Mouse (Mus musculus): ENCODE results near the gene Cib4. TPM values are rescaled to one million over a fixed set of nuclear protein-coding genes. Genes with fewer than 3 reads are reported as not detected.

Cib4 gene
- not detected in 2 replicates for polyA plus RNA-seq (2016; fragmentation: Nextera tagmentation; extraction: Ambion mirVana)

- Histone ChIP-seq H3K36me3 (no peaks in the 10 kb centered on the region), H3K4me1 (replicated peaks) (peaks cover 5% of the 10 kb centered on the region; the same call in 1 of the 2 replicates), H3K9me3 (no peaks in the 10 kb centered on the region), H3K4me3 (no peak within 1 kb of the TSS), H3K27ac (no peak within 1 kb of the TSS), H3K27me3 (ENCODE audit: insufficient read depth, poor library complexity, severe bottlenecking) (no peaks in the 10 kb centered on the region)
- 68% methylated on average over 2 of the region's 2 CpGs for WGBS
- no peak for DNase-seq (ENCODE audit: low spot score)
Observed at GRCm38 (mm10) chr5:30545698-30546097, at the start of gene Cib4. TSS of gene Cib4 (minus strand) at chr5:30545836.

- Histone ChIP-seq H3K9me3 (no peaks in the 10 kb centered on the region), H3K27me3 (ENCODE audit: insufficient read depth, poor library complexity, severe bottlenecking) (peaks cover 18% of the 10 kb centered on the region), H3K36me3 (no peaks in the 10 kb centered on the region), H3K27ac (peak overlapping the region; percentile 23; the same call in 1 of the 2 replicates), H3K4me1 (replicated peaks) (peaks cover 33% of the 10 kb centered on the region), H3K4me3 (no peak overlapping the region)
- DNase-seq (ENCODE audit: low spot score), result no peak
- WGBS, result 28% methylated on average over 6 of the region's 6 CpGs
Observed at GRCm38 (mm10) chr5:30594953-30595560, 49.4 kb upstream of the Cib4 start.

- Histone ChIP-seq H3K4me3 (no peak overlapping the region), H3K36me3 (no peaks in the 10 kb centered on the region), H3K27me3 (ENCODE audit: insufficient read depth, poor library complexity, severe bottlenecking) (peaks cover 29% of the 10 kb centered on the region), H3K4me1 (replicated peaks) (peaks cover 37% of the 10 kb centered on the region), H3K27ac (no peak overlapping the region), H3K9me3 (no peaks in the 10 kb centered on the region)
- no peak for DNase-seq (ENCODE audit: low spot score)
- 42% methylated on average over 10 of the region's 10 CpGs for WGBS
Observed at GRCm38 (mm10) chr5:30593811-30594504, 48.3 kb upstream of the Cib4 start.

- Histone ChIP-seq H3K4me1 (replicated peaks) (peaks cover 43% of the 10 kb centered on the region), H3K9me3 (no peaks in the 10 kb centered on the region), H3K36me3 (no peaks in the 10 kb centered on the region), H3K4me3 (no peak overlapping the region), H3K27me3 (ENCODE audit: insufficient read depth, poor library complexity, severe bottlenecking) (peaks cover 35% of the 10 kb centered on the region), H3K27ac (no peak overlapping the region)
- WGBS, result 82% methylated on average over 11 of the region's 11 CpGs
- DNase-seq (ENCODE audit: low spot score), result no peak
Observed at GRCm38 (mm10) chr5:30593360-30593759, 47.7 kb upstream of the Cib4 start.

GRCm38 (mm10) chr5:30592279-30592980 is 46.8 kb upstream of the Cib4 start:
- no peaks in the 10 kb centered on the region for H3K36me3 ChIP-seq
- DNase-seq (ENCODE audit: low spot score), result no peak
- H3K4me3 ChIP-seq, result no peak overlapping the region
- H3K27me3 ChIP-seq (ENCODE audit: insufficient read depth, poor library complexity, severe bottlenecking), result peaks cover 44% of the 10 kb centered on the region
- 77% methylated on average over 11 of the region's 11 CpGs for WGBS
- H3K9me3 ChIP-seq, result no peaks in the 10 kb centered on the region
- H3K4me1 ChIP-seq (replicated peaks), result peaks cover 52% of the 10 kb centered on the region
- no peak overlapping the region for H3K27ac ChIP-seq

GRCm38 (mm10) chr5:30591786-30592185 is 46.1 kb upstream of the Cib4 start:
- H3K4me3 ChIP-seq, result no peak overlapping the region
- peaks cover 50% of the 10 kb centered on the region for H3K27me3 ChIP-seq (ENCODE audit: insufficient read depth, poor library complexity, severe bottlenecking)
- H3K36me3 ChIP-seq, result no peaks in the 10 kb centered on the region
- H3K9me3 ChIP-seq, result no peaks in the 10 kb centered on the region
- WGBS, result 89% methylated on average over 8 of the region's 8 CpGs
- DNase-seq (ENCODE audit: low spot score), result no peak
- H3K4me1 ChIP-seq (replicated peaks), result peaks cover 55% of the 10 kb centered on the region
- no peak overlapping the region for H3K27ac ChIP-seq

- Histone ChIP-seq H3K9me3 (no peaks in the 10 kb centered on the region), H3K27me3 (ENCODE audit: insufficient read depth, poor library complexity, severe bottlenecking) (peaks cover 56% of the 10 kb centered on the region), H3K4me3 (no peak overlapping the region), H3K4me1 (replicated peaks) (peaks cover 55% of the 10 kb centered on the region), H3K27ac (no peak overlapping the region), H3K36me3 (no peaks in the 10 kb centered on the region)
- no peak for DNase-seq (ENCODE audit: low spot score)
- WGBS, result 71% methylated on average over 5 of the region's 5 CpGs
Observed at GRCm38 (mm10) chr5:30591205-30591731, 45.6 kb upstream of the Cib4 start.

GRCm38 (mm10) chr5:30590231-30590630 is 44.6 kb upstream of the Cib4 start:
- H3K9me3 ChIP-seq, result no peaks in the 10 kb centered on the region

GRCm38 (mm10) chr5:30589546-30589945 is 43.9 kb upstream of the Cib4 start:
- Histone ChIP-seq H3K4me1 (replicated peaks) (peaks cover 41% of the 10 kb centered on the region), H3K36me3 (no peaks in the 10 kb centered on the region), H3K27ac (no peak overlapping the region), H3K9me3 (no peaks in the 10 kb centered on the region), H3K27me3 (ENCODE audit: insufficient read depth, poor library complexity, severe bottlenecking) (peaks cover 66% of the 10 kb centered on the region), H3K4me3 (no peak overlapping the region)
- WGBS, result 72% methylated on average over 3 of the region's 3 CpGs
- DNase-seq (ENCODE audit: low spot score), result no peak

More at GRCm38 (mm10) chr5:30590231-30590630, 44.6 kb upstream of the Cib4 start:
- Histone ChIP-seq H3K4me3 (no peak overlapping the region), H3K4me1 (replicated peaks) (peaks cover 48% of the 10 kb centered on the region), H3K27ac (no peak overlapping the region), H3K27me3 (ENCODE audit: insufficient read depth, poor library complexity, severe bottlenecking) (peaks cover 63% of the 10 kb centered on the region), H3K36me3 (no peaks in the 10 kb centered on the region)
- 79% methylated on average over 5 of the region's 5 CpGs for WGBS
- DNase-seq (ENCODE audit: low spot score), result no peak

GRCm38 (mm10) chr5:30589069-30589468 is 43.4 kb upstream of the Cib4 start:
- Histone ChIP-seq H3K4me3 (peak overlapping the region; percentile 61), H3K4me1 (replicated peaks) (peaks cover 37% of the 10 kb centered on the region), H3K36me3 (no peaks in the 10 kb centered on the region), H3K27ac (no peak overlapping the region), H3K27me3 (ENCODE audit: insufficient read depth, poor library complexity, severe bottlenecking) (peaks cover 66% of the 10 kb centered on the region), H3K9me3 (no peaks in the 10 kb centered on the region)
- DNase-seq (ENCODE audit: low spot score), result no peak
- WGBS, result 49% methylated on average over 4 of the region's 4 CpGs

GRCm38 (mm10) chr5:30588301-30588968 is 42.8 kb upstream of the Cib4 start:
- peaks cover 66% of the 10 kb centered on the region for H3K27me3 ChIP-seq (ENCODE audit: insufficient read depth, poor library complexity, severe bottlenecking)
- H3K4me1 ChIP-seq (replicated peaks), result peaks cover 31% of the 10 kb centered on the region
- no peaks in the 10 kb centered on the region for H3K9me3 ChIP-seq
- peak; percentile 58 for DNase-seq (ENCODE audit: low spot score)
- H3K27ac ChIP-seq, result peak overlapping the region; percentile 62; the same call in 1 of the 2 replicates
- no peaks in the 10 kb centered on the region for H3K36me3 ChIP-seq
- under 1% methylated on average over 70 of the region's 70 CpGs for WGBS
- H3K4me3 ChIP-seq, result peak overlapping the region; percentile 61

GRCm38 (mm10) chr5:30587681-30588300 is 42.2 kb upstream of the Cib4 start, which contains the start of gene Kcnk3:
TSS of gene Kcnk3 (plus strand) at chr5:30588170.
- DNase-seq (ENCODE audit: low spot score), result peak; percentile 72
- peaks cover 66% of the 10 kb centered on the region for H3K27me3 ChIP-seq (ENCODE audit: insufficient read depth, poor library complexity, severe bottlenecking)
- peak within 1 kb of the TSS; percentile 62; the same call in 1 of the 2 replicates for H3K27ac ChIP-seq

More at GRCm38 (mm10) chr5:30587681-30588300, 42.2 kb upstream of the Cib4 start, which contains the start of gene Kcnk3:
- peaks cover 31% of the 10 kb centered on the region for H3K4me1 ChIP-seq (replicated peaks)
- no peaks in the 10 kb centered on the region for H3K36me3 ChIP-seq
- H3K4me3 ChIP-seq, result peak within 1 kb of the TSS; percentile 61
- under 1% methylated on average over 37 of the region's 54 CpGs for WGBS
- no peaks in the 10 kb centered on the region for H3K9me3 ChIP-seq

Measured in hindbrain, embryonic 10.5 days (tissue).